Mouse (Mus musculus) kidney, adult 11 months (tissue): ENCODE results near the gene Smarcb1.

Source experiments
- DNase-seq: peaks from one replicate; pipeline ENCODE4 v3.0.0; 2022

The Smarcb1 gene

GRCm38 (mm10) chr10:75854791-75855190, 66.6 kb downstream of the Smarcb1 start:
- DNase-seq: no peak

GRCm38 (mm10) chr10:75854096-75854495, 67.3 kb downstream of the Smarcb1 start:
- DNase-seq: no peak

- peak; percentile 78 for DNase-seq
Measured at GRCm38 (mm10) chr10:75853452-75853851, 68.0 kb downstream of the Smarcb1 start.

GRCm38 (mm10) chr10:75852539-75853125, 68.8 kb downstream of the Smarcb1 start:
- DNase-seq: no peak

GRCm38 (mm10) chr10:75851681-75852080, 69.7 kb downstream of the Smarcb1 start:
- DNase-seq: no peak

GRCm38 (mm10) chr10:75851076-75851475, 70.3 kb downstream of the Smarcb1 start:
- DNase-seq: no peak

GRCm38 (mm10) chr10:75848382-75848781, 73.0 kb downstream of the Smarcb1 start:
- DNase-seq: no peak
